ENCODE assay signal across 15 mouse cellular contexts in genomic region chr9:43070566-43070965, GRCm38 (mm10). TPM values are rescaled to one million over a fixed set of nuclear protein-coding genes. Genes with fewer than 3 reads are reported as not detected.
DNase-seq lines count a peak whose midpoint lies in the region; ATAC-seq lines count a peak whose summit lies in the region.
"Had no signal": no experiment of that assay in that cellular context is flagged by ENCODE, and none has a peak within 500 bp of the region (broad histone marks: within the 10 kb centered on the region; RNA-seq: fewer than 3 reads in every experiment).

No protein-coding gene starts in this region.

- no peaks in the 10 kb centered on the region for H3K36me3 ChIP-seq in forebrain, embryonic 13.5 days (ENCODE audit: poor library complexity, severe bottlenecking)
- H3K36me3 ChIP-seq in hindbrain, embryonic 10.5 days = no peaks in the 10 kb centered on the region
- H3K36me3 ChIP-seq in midbrain, embryonic 11.5 days (ENCODE audit: control insufficient read depth, insufficient read depth, low read length) = no peaks in the 10 kb centered on the region
- H3K36me3 ChIP-seq in neural tube, embryonic 14.5 days (ENCODE audit: control insufficient read depth, insufficient read depth, low read length) = no peaks in the 10 kb centered on the region
- no peaks in the 10 kb centered on the region for H3K36me3 ChIP-seq in limb, embryonic 10.5 days
- H3K36me3 ChIP-seq: intestine, embryonic 15.5 days; liver, embryonic 13.5 days had no signal

- H3K9ac ChIP-seq in forebrain, embryonic 13.5 days = peak overlapping the region; percentile 65
- peak overlapping the region; percentile 42; the same call in 1 of the 2 replicates for H3K9ac ChIP-seq in midbrain, embryonic 11.5 days (ENCODE audit: low read length)
- H3K9ac ChIP-seq in neural tube, embryonic 14.5 days (replicated peaks; ENCODE audit: low read depth, low read length) = peak overlapping the region; percentile 41
- H3K9ac ChIP-seq: intestine, embryonic 15.5 days; liver, embryonic 13.5 days had no signal

- H3K4me3 ChIP-seq in forebrain, embryonic 13.5 days = peak overlapping the region; percentile 39
- H3K4me3 ChIP-seq in hindbrain, embryonic 10.5 days = peak overlapping the region; percentile 11; the same call in 1 of the 2 replicates
- H3K4me3 ChIP-seq in midbrain, embryonic 11.5 days (ENCODE audit: low read depth, low read length) = peak overlapping the region; percentile 14; the same call in 1 of the 2 replicates
- H3K4me3 ChIP-seq in neural tube, embryonic 14.5 days (ENCODE audit: low read depth, low read length) = peak overlapping the region; percentile 34
- H3K4me3 ChIP-seq in limb, embryonic 10.5 days = no peak overlapping the region
- H3K4me3 ChIP-seq: heart, adult 2 months; intestine, embryonic 15.5 days; liver, embryonic 13.5 days had no signal

- DNase-seq in hindbrain, embryonic 10.5 days (ENCODE audit: low spot score) = no peak
- peak; percentile 86 for DNase-seq in midbrain, embryonic 11.5 days (ENCODE audit: low spot score, missing footprints)
- DNase-seq in lung, postnatal 25 days (ENCODE audit: low spot score) = no peak
- no peak for DNase-seq in limb, embryonic 10.5 days (ENCODE audit: low spot score)
- no peak for DNase-seq in thymus, postnatal 0 days (ENCODE audit: low spot score)
- DNase-seq: adrenal gland, adult 2 months; cerebellum, adult 11-12 months; heart, adult 2 months; kidney, postnatal 14 days; liver, embryonic 13.5 days; lung, postnatal 10 days had no signal

- 12% methylated on average over 4 of the region's 4 CpGs for WGBS in forebrain, embryonic 13.5 days
- 54% methylated on average over 4 of the region's 4 CpGs for WGBS in hindbrain, embryonic 10.5 days
- 25% methylated on average over 4 of the region's 4 CpGs for WGBS in midbrain, embryonic 11.5 days
- 24% methylated on average over 4 of the region's 4 CpGs for WGBS in neural tube, embryonic 14.5 days
- 84% methylated on average over 4 of the region's 4 CpGs for WGBS in limb, embryonic 10.5 days

- peak overlapping the region; percentile 49; the same call in 1 of the 2 replicates for H3K4me2 ChIP-seq in forebrain, embryonic 13.5 days
- H3K4me2 ChIP-seq in midbrain, embryonic 11.5 days = peak overlapping the region; percentile 11; the same call in 1 of the 2 replicates
- peak overlapping the region; percentile 54 for H3K4me2 ChIP-seq in neural tube, embryonic 14.5 days (ENCODE audit: low read depth, low read length)
- H3K4me2 ChIP-seq: intestine, embryonic 15.5 days; liver, embryonic 13.5 days had no signal

- H3K4me1 ChIP-seq in forebrain, embryonic 13.5 days = peaks cover 37% of the 10 kb centered on the region
- peaks cover 22% of the 10 kb centered on the region for H3K4me1 ChIP-seq in hindbrain, embryonic 10.5 days (replicated peaks)
- H3K4me1 ChIP-seq in midbrain, embryonic 11.5 days (ENCODE audit: control insufficient read depth, insufficient read depth, low read length) = peaks cover 8% of the 10 kb centered on the region
- H3K4me1 ChIP-seq in neural tube, embryonic 14.5 days (ENCODE audit: control insufficient read depth, insufficient read depth, low read length) = peaks cover 19% of the 10 kb centered on the region; the same call in 1 of the 2 replicates
- peaks cover 10% of the 10 kb centered on the region for H3K4me1 ChIP-seq in limb, embryonic 10.5 days

- peak overlapping the region; percentile 80 for H3K27ac ChIP-seq in forebrain, embryonic 13.5 days
- peak overlapping the region; percentile 59; the same call in 1 of the 2 replicates for H3K27ac ChIP-seq in hindbrain, embryonic 10.5 days
- H3K27ac ChIP-seq in midbrain, embryonic 11.5 days (ENCODE audit: low read depth, low read length) = peak overlapping the region; percentile 48; the same call in 1 of the 2 replicates
- H3K27ac ChIP-seq in neural tube, embryonic 14.5 days (ENCODE audit: low read depth, low read length) = peak overlapping the region; percentile 62
- no peak overlapping the region for H3K27ac ChIP-seq in limb, embryonic 10.5 days
- H3K27ac ChIP-seq: heart, adult 2 months; intestine, embryonic 15.5 days; liver, embryonic 13.5 days had no signal

- peak; percentile 48; the same call in 1 of the 2 replicates for ATAC-seq in forebrain, embryonic 13.5 days
- no peak for ATAC-seq in midbrain, embryonic 11.5 days (ENCODE audit: low FRiP score)
- ATAC-seq in neural tube, embryonic 14.5 days (ENCODE audit: low read depth) = peak; percentile 42; the same call in 1 of the 2 replicates
- ATAC-seq: CD4-positive, CD25-positive, alpha-beta regulatory T cell, adult 4 months; intestine, embryonic 15.5 days had no signal

- H3K27me3 ChIP-seq in forebrain, embryonic 13.5 days = no peaks in the 10 kb centered on the region
- H3K27me3 ChIP-seq in hindbrain, embryonic 10.5 days (ENCODE audit: insufficient read depth, poor library complexity, severe bottlenecking) = no peaks in the 10 kb centered on the region
- no peaks in the 10 kb centered on the region for H3K27me3 ChIP-seq in midbrain, embryonic 11.5 days (ENCODE audit: control insufficient read depth, insufficient read depth, low read length)
- H3K27me3 ChIP-seq in neural tube, embryonic 14.5 days (ENCODE audit: control insufficient read depth, insufficient read depth, low read length) = no peaks in the 10 kb centered on the region
- H3K27me3 ChIP-seq in limb, embryonic 10.5 days (ENCODE audit: low read depth, poor library complexity, severe bottlenecking) = no peaks in the 10 kb centered on the region
- H3K27me3 ChIP-seq: intestine, embryonic 15.5 days had no signal

- no peaks in the 10 kb centered on the region for H3K9me3 ChIP-seq in forebrain, embryonic 13.5 days (replicated peaks)
- H3K9me3 ChIP-seq in hindbrain, embryonic 10.5 days = no peaks in the 10 kb centered on the region
- no peaks in the 10 kb centered on the region for H3K9me3 ChIP-seq in midbrain, embryonic 11.5 days (ENCODE audit: control insufficient read depth, low read length)
- no peaks in the 10 kb centered on the region for H3K9me3 ChIP-seq in neural tube, embryonic 14.5 days (ENCODE audit: control insufficient read depth, low read length)
- H3K9me3 ChIP-seq in limb, embryonic 10.5 days (replicated peaks) = no peaks in the 10 kb centered on the region
- H3K9me3 ChIP-seq: intestine, embryonic 15.5 days; liver, embryonic 13.5 days had no signal

RNA-seq across cellular contexts. Expression of gene Arhgef12, which starts 36.5 kb away (rescaled TPM):
- polyA plus RNA-seq in forebrain, embryonic 13.5 days (2015; fragmentation: Nextera tagmentation; extraction: Ambion mirVana) = 14.9 and 15.8 TPM in 2 replicates
- 7.9 and 8.2 TPM in 2 replicates for polyA plus RNA-seq in hindbrain, embryonic 10.5 days (2016; fragmentation: Nextera tagmentation; extraction: Ambion mirVana)
- polyA plus RNA-seq in midbrain, embryonic 11.5 days (2014; fragmentation: Nextera tagmentation; extraction: Ambion mirVana) = 9.2 and 10.0 TPM in 2 replicates
- 32.4 and 51.4 TPM in 2 replicates for polyA plus RNA-seq in neural tube, embryonic 14.5 days (2014; fragmentation: Nextera tagmentation; extraction: Ambion mirVana)
- 9.0 and 9.3 TPM in 2 replicates for polyA plus RNA-seq in limb, embryonic 10.5 days (2016; fragmentation: Nextera tagmentation; extraction: Ambion mirVana)
- 2.2 and 3.1 TPM in 2 replicates for polyA plus RNA-seq in thymus, postnatal 0 days (2015; fragmentation: Nextera tagmentation; extraction: Ambion mirVana)

RNA-seq across cellular contexts. Expression of gene Tmem136, which starts 45.8 kb away (rescaled TPM):
- polyA plus RNA-seq in forebrain, embryonic 13.5 days (2015; fragmentation: Nextera tagmentation; extraction: Ambion mirVana) = 8.9 and 10.1 TPM in 2 replicates
- 13.0 and 13.7 TPM in 2 replicates for polyA plus RNA-seq in hindbrain, embryonic 10.5 days (2016; fragmentation: Nextera tagmentation; extraction: Ambion mirVana)
- 13.9 and 17.5 TPM in 2 replicates for polyA plus RNA-seq in midbrain, embryonic 11.5 days (2014; fragmentation: Nextera tagmentation; extraction: Ambion mirVana)
- polyA plus RNA-seq in neural tube, embryonic 14.5 days (2014; fragmentation: Nextera tagmentation; extraction: Ambion mirVana) = 11.8 and 14.6 TPM in 2 replicates
- polyA plus RNA-seq in limb, embryonic 10.5 days (2016; fragmentation: Nextera tagmentation; extraction: Ambion mirVana) = 8.9 and 9.9 TPM in 2 replicates
- 0.29 and 1.1 TPM in 2 replicates for polyA plus RNA-seq in thymus, postnatal 0 days (2015; fragmentation: Nextera tagmentation; extraction: Ambion mirVana)
